In genomic region chr14:21843263-21843662, GRCm38 (mm10) we compare ENCODE assay signal across 22 mouse cellular contexts. TPM values are rescaled to one million over a fixed set of nuclear protein-coding genes. Genes with fewer than 3 reads are reported as not detected.
DNase-seq lines count a peak whose midpoint lies in the region; ATAC-seq and TF ChIP-seq lines count a peak whose summit lies in the region.
"Had no signal": no experiment of that assay in that cellular context is flagged by ENCODE, and none has a peak within 500 bp of the region (broad histone marks: within the 10 kb centered on the region; RNA-seq: fewer than 3 reads in every experiment).

No protein-coding gene starts in this region.

- peaks cover 85% of the 10 kb centered on the region for H3K36me3 ChIP-seq in heart, embryonic 12.5 days
- H3K36me3 ChIP-seq in kidney, adult 2 months (ENCODE audit: control insufficient read depth, insufficient read depth, low read length) = peaks cover 11% of the 10 kb centered on the region
- H3K36me3 ChIP-seq in E14TG2a.4 (ENCODE audit: insufficient read depth, low read length) = peaks cover 87% of the 10 kb centered on the region
- H3K36me3 ChIP-seq in liver, embryonic 16.5 days (ENCODE audit: control insufficient read depth, insufficient read depth) = peaks cover 59% of the 10 kb centered on the region

- intact Hi-C loops in heart, postnatal 10 days (cut with DNase I) = loop anchor here (10.0 kb wide), 1 partner anchor 718 kb away; no protein-coding TSS in a partner anchor

- H3K4me1 ChIP-seq in heart, embryonic 12.5 days (replicated peaks) = peaks cover 58% of the 10 kb centered on the region
- no peaks in the 10 kb centered on the region; the same call in 1 of the 2 replicates for H3K4me1 ChIP-seq in kidney, adult 2 months (ENCODE audit: control insufficient read depth, insufficient read depth, low read length)
- peaks cover 67% of the 10 kb centered on the region for H3K4me1 ChIP-seq in E14TG2a.4 (replicated peaks; ENCODE audit: low read depth, low read length)
- peaks cover 34% of the 10 kb centered on the region for H3K4me1 ChIP-seq in liver, embryonic 16.5 days (ENCODE audit: control insufficient read depth, low read depth, low read length)

- no peaks in the 10 kb centered on the region for H3K27me3 ChIP-seq in heart, embryonic 12.5 days (replicated peaks)
- H3K27me3 ChIP-seq in kidney, adult 2 months (replicated peaks; ENCODE audit: control insufficient read depth, insufficient read depth, low read length) = no peaks in the 10 kb centered on the region
- H3K27me3 ChIP-seq in E14TG2a.4 (ENCODE audit: insufficient read depth, low read length) = no peaks in the 10 kb centered on the region
- H3K27me3 ChIP-seq in liver, embryonic 16.5 days (ENCODE audit: control insufficient read depth, insufficient read depth, low read depth, low read length) = no peaks in the 10 kb centered on the region
- H3K27me3 ChIP-seq: embryonic facial prominence, embryonic 12.5 days; forebrain, embryonic 13.5 days; limb, embryonic 15.5 days; lung, embryonic 15.5 days; midbrain, embryonic 13.5 days; neural tube, embryonic 13.5 days had no signal

- peak overlapping the region; percentile 60 for H3K27ac ChIP-seq in heart, embryonic 12.5 days (ENCODE audit: poor library complexity, severe bottlenecking)
- no peak overlapping the region for H3K27ac ChIP-seq in kidney, adult 2 months (ENCODE audit: insufficient read depth, low read depth, low read length)
- H3K27ac ChIP-seq in liver, embryonic 16.5 days (ENCODE audit: low read length) = peak overlapping the region; percentile 22
- H3K27ac ChIP-seq: embryonic facial prominence, embryonic 12.5 days; limb, embryonic 15.5 days; lung, embryonic 15.5 days; macrophage; midbrain, embryonic 13.5 days; neural tube, embryonic 13.5 days had no signal

- 21% methylated on average over 6 of the region's 6 CpGs for WGBS in heart, embryonic 12.5 days
- 53% methylated on average over 6 of the region's 6 CpGs for WGBS in kidney, adult 2 months
- WGBS in liver, embryonic 16.5 days (ENCODE audit: insufficient replicate concordance) = 52% methylated on average over 6 of the region's 6 CpGs

- TF ChIP-seq CTCF in kidney, adult 2 months (conservative IDR thresholded peaks at IDR 0.05; ENCODE audit: insufficient read depth, insufficient read length, low read depth, low read length) = no peak
- TF ChIP-seq CTCF in E14TG2a.4 (conservative IDR thresholded peaks at IDR 0.05; ENCODE audit: low read length) = no peak

- peak overlapping the region; percentile 44 for H3K9ac ChIP-seq in heart, embryonic 12.5 days
- H3K9ac ChIP-seq in liver, embryonic 16.5 days (ENCODE audit: low read depth, low read length) = peak overlapping the region; percentile 5; the same call in 1 of the 2 replicates
- H3K9ac ChIP-seq: embryonic facial prominence, embryonic 12.5 days; forebrain, embryonic 13.5 days; limb, embryonic 15.5 days; lung, embryonic 15.5 days; midbrain, embryonic 13.5 days; neural tube, embryonic 13.5 days had no signal

- TF ChIP-seq POLR2A in kidney, adult 2 months (IDR thresholded peaks at IDR 0.05; ENCODE audit: low read depth, low read length) = no peak

- H3K4me2 ChIP-seq in heart, embryonic 12.5 days = no peak overlapping the region
- no peak overlapping the region for H3K4me2 ChIP-seq in liver, embryonic 16.5 days (ENCODE audit: low read depth, low read length)
- H3K4me2 ChIP-seq: embryonic facial prominence, embryonic 12.5 days; forebrain, embryonic 13.5 days; limb, embryonic 15.5 days; lung, embryonic 15.5 days; midbrain, embryonic 13.5 days; neural tube, embryonic 13.5 days had no signal

- H3K9me3 ChIP-seq in heart, embryonic 12.5 days (replicated peaks) = no peaks in the 10 kb centered on the region
- H3K9me3 ChIP-seq in E14TG2a.4 (ENCODE audit: low read length) = no peaks in the 10 kb centered on the region
- H3K9me3 ChIP-seq in liver, embryonic 16.5 days (replicated peaks; ENCODE audit: control insufficient read depth, low read length) = no peaks in the 10 kb centered on the region
- H3K9me3 ChIP-seq: embryonic facial prominence, embryonic 12.5 days; forebrain, embryonic 13.5 days; limb, embryonic 15.5 days; lung, embryonic 15.5 days; midbrain, embryonic 13.5 days; neural tube, embryonic 13.5 days had no signal

- no peak overlapping the region for H3K4me3 ChIP-seq in heart, embryonic 12.5 days
- H3K4me3 ChIP-seq in kidney, adult 2 months (ENCODE audit: insufficient read depth, low read depth, low read length) = no peak overlapping the region
- H3K4me3 ChIP-seq in E14TG2a.4 (replicated peaks; ENCODE audit: low read length) = peak overlapping the region; percentile 20; the same call in 1 of the 2 replicates
- H3K4me3 ChIP-seq in liver, embryonic 16.5 days (ENCODE audit: low read depth, low read length) = no peak overlapping the region
- H3K4me3 ChIP-seq: embryonic facial prominence, embryonic 12.5 days; erythroblast, embryonic 14.5 days; forebrain, embryonic 13.5 days; limb, embryonic 15.5 days; lung, embryonic 15.5 days; midbrain, embryonic 13.5 days; neural tube, embryonic 13.5 days had no signal

- ATAC-seq in heart, embryonic 12.5 days (ENCODE audit: insufficient number of reproducible peaks, low FRiP score) = no peak
- no peak for ATAC-seq in liver, embryonic 16.5 days (ENCODE audit: low read depth)
- no peak for ATAC-seq in cerebellum, adult (ENCODE audit: insufficient number of reproducible peaks, low FRiP score, low TSS enrichment)
- ATAC-seq: forebrain, embryonic 13.5 days; midbrain, embryonic 13.5 days had no signal

- no peak for DNase-seq in heart, postnatal 10 days
- peak; percentile 28 for DNase-seq in kidney, adult 2 months
- DNase-seq in kidney, postnatal 10 days = no peak
- DNase-seq in thymus, postnatal 4 days = no peak
- DNase-seq: adrenal gland, postnatal 25 days; cerebellum, adult 9-11 months; gastrocnemius, postnatal 36 days; kidney, adult 18-20 months; kidney, postnatal 14 days; spleen, adult 18-20 months had no signal

RNA-seq across cellular contexts. Expression of gene Comtd1, which starts 5.5 kb away (rescaled TPM):
- polyA plus RNA-seq in heart, embryonic 12.5 days (2016; fragmentation: Nextera tagmentation; extraction: Ambion mirVana) = 40.8 and 43.5 TPM in 2 replicates
- 10 to 100 TPM in 1 of 2 experiments, 1 to 10 TPM in 1; 8.8 to 10.3 TPM for total RNA-seq in heart, postnatal 10 days (2021)
- 30.3 and 35.2 TPM in 2 replicates for polyA plus RNA-seq in kidney, adult 2 months (2012; rRNA removed)
- 15.8 and 18.4 TPM in 2 replicates for polyA plus RNA-seq in liver, embryonic 16.5 days (2015; fragmentation: Nextera tagmentation; extraction: Ambion mirVana)

RNA-seq across cellular contexts. Expression of gene Vdac2, which starts 18.2 kb away (rescaled TPM):
- polyA plus RNA-seq in heart, embryonic 12.5 days (2016; fragmentation: Nextera tagmentation; extraction: Ambion mirVana) = 444 and 446 TPM in 2 replicates
- total RNA-seq in heart, postnatal 10 days (2021) = 100 to 1,000 TPM; 544 to 567 TPM
- 140 and 166 TPM in 2 replicates for polyA plus RNA-seq in kidney, adult 2 months (2012; rRNA removed)
- polyA plus RNA-seq in liver, embryonic 16.5 days (2015; fragmentation: Nextera tagmentation; extraction: Ambion mirVana) = 98.4 and 113 TPM in 2 replicates
